Mouse (Mus musculus): ENCODE results near the gene Malrd1. TPM values are rescaled to one million over a fixed set of nuclear protein-coding genes. Genes with fewer than 3 reads are reported as not detected.

The Malrd1 gene
- total RNA-seq, 4 experiments from 2014 or later = not detected

- peak in 1 of 2 experiments; percentile 9 for DNase-seq (ENCODE audit: low spot score in 2 of 2)
These were observed 503.5 kb downstream of the Malrd1 start for GRCm38 (mm10) chr2:16029752-16030151.

GRCm38 (mm10) chr2:16031559-16031958 is 505.3 kb downstream of the Malrd1 start:
- no peak for DNase-seq (ENCODE audit: low spot score in 2 of 2)

- no peak for DNase-seq (ENCODE audit: low spot score in 2 of 2)
These were observed 506.5 kb downstream of the Malrd1 start for GRCm38 (mm10) chr2:16032804-16033203.

- DNase-seq (ENCODE audit: low spot score in 2 of 2) = no peak
These were observed 584.4 kb downstream of the Malrd1 start for GRCm38 (mm10) chr2:16110696-16111095.

GRCm38 (mm10) chr2:16113333-16113732 is 587.1 kb downstream of the Malrd1 start:
- DNase-seq (ENCODE audit: low spot score in 2 of 2) = no peak

GRCm38 (mm10) chr2:16147999-16148398 is 621.7 kb downstream of the Malrd1 start:
- no peak for DNase-seq (ENCODE audit: low spot score in 2 of 2)

- no peak for DNase-seq (ENCODE audit: low spot score in 2 of 2)
These were observed 626.3 kb downstream of the Malrd1 start for GRCm38 (mm10) chr2:16152623-16153022.

GRCm38 (mm10) chr2:16163246-16163989 is 637.1 kb downstream of the Malrd1 start:
- DNase-seq (ENCODE audit: low spot score in 2 of 2) = no peak

- DNase-seq (ENCODE audit: low spot score in 2 of 2) = no peak
These were observed 642.3 kb downstream of the Malrd1 start for GRCm38 (mm10) chr2:16168611-16169010.

- DNase-seq (ENCODE audit: low spot score in 2 of 2) = no peak
These were observed 645.8 kb downstream of the Malrd1 start for GRCm38 (mm10) chr2:16172086-16172485.

GRCm38 (mm10) chr2:16173355-16173754 is 647.1 kb downstream of the Malrd1 start:
- DNase-seq (ENCODE audit: low spot score in 2 of 2) = no peak

GRCm38 (mm10) chr2:16182140-16182539 is 655.9 kb downstream of the Malrd1 start:
- DNase-seq (ENCODE audit: low spot score in 2 of 2) = no peak

GRCm38 (mm10) chr2:16183158-16183557 is 656.9 kb downstream of the Malrd1 start:
- DNase-seq (ENCODE audit: low spot score in 2 of 2) = no peak

- DNase-seq (ENCODE audit: low spot score in 2 of 2) = no peak
These were observed 683.7 kb downstream of the Malrd1 start for GRCm38 (mm10) chr2:16210016-16210415.

GRCm38 (mm10) chr2:16212752-16213151 is 686.5 kb downstream of the Malrd1 start:
- no peak for DNase-seq (ENCODE audit: low spot score in 2 of 2)

- no peak for DNase-seq (ENCODE audit: low spot score in 2 of 2)
These were observed 687.8 kb downstream of the Malrd1 start for GRCm38 (mm10) chr2:16214111-16214510.

GRCm38 (mm10) chr2:16228187-16228832 is 702.0 kb downstream of the Malrd1 start:
- no peak for DNase-seq (ENCODE audit: low spot score in 2 of 2)

- no peak for DNase-seq (ENCODE audit: low spot score in 2 of 2)
These were observed 714.6 kb downstream of the Malrd1 start for GRCm38 (mm10) chr2:16240861-16241260.

- DNase-seq (ENCODE audit: low spot score in 2 of 2) = no peak
These were observed 716.8 kb downstream of the Malrd1 start for GRCm38 (mm10) chr2:16243097-16243496.

GRCm38 (mm10) chr2:16248861-16249260 is 722.6 kb downstream of the Malrd1 start:
- no peak for DNase-seq (ENCODE audit: low spot score in 2 of 2)

- DNase-seq (ENCODE audit: low spot score in 2 of 2) = no peak
These were observed 726.0 kb downstream of the Malrd1 start for GRCm38 (mm10) chr2:16252274-16252673.
